Mouse (Mus musculus) neutrophil, adult 5-6 weeks (primary cell): ENCODE measurements around the gene Atg4b. TPM values are rescaled to one million over a fixed set of nuclear protein-coding genes. Genes with fewer than 3 reads are reported as not detected.
"Not testable (repeated sequence)": the region's sequence is repeated elsewhere in the genome, so short reads cannot be mapped to it uniquely, and the experiment has no call there.

Experiments used
- ATAC-seq: fragments of 151-379, 151-347 bp; 2 replicates; pipeline ENCODE4 v1.8.0; 2017; ENCODE audit warnings: mild to moderate bottlenecking, moderate TSS enrichment; ENCODE audit not compliant: insufficient number of reproducible peaks, poor library complexity, low FRiP score, severe bottlenecking; ENCODE audit errors: extremely low read depth
- total RNA-seq: library from RNA; stranded (forward); fragments of 200-1000 nt; gene quantifications from 2 replicates; pipeline ENCODE4 v1.2.3, GENCODE M21; 2017

Atg4b gene
- total RNA-seq, 1 experiment from 2014 or later = 50.0 TPM

DNA sequence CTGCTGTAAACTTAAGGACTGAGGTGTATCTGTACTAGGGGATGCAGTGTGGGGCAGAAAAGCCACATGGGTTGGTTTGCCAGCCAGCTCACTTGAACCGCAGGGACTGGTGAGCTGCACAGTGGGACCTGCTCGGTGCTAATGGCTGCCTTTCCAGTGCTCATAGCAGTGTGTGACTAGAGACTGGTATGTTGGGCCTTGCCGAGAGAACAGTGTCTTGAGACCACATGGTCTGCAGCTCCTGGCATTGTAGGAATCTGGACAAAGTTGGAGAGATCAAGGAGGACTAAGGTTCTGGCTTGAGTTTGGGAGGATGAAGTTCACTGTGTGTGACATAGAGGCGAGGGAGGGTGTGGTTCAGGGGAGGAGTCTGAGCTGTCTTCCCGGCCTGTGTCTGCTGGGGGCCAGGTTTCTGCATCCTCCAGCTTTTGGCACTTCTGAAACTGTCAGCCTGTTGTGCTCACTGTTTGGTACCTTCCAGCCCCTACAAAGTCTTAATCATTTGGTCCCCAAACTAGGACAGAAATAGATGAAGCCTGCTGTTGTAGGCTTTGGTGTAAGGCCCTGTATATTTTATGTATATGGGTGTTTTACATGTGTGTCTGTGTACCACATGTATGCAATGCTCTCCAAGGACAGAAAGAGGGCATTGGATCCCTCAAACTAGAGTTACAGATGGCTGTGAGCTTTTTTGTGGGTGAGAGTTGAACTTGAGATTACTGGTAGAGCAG, 54.1 kb downstream of the Atg4b start:
- ATAC-seq = no peak

DNA sequence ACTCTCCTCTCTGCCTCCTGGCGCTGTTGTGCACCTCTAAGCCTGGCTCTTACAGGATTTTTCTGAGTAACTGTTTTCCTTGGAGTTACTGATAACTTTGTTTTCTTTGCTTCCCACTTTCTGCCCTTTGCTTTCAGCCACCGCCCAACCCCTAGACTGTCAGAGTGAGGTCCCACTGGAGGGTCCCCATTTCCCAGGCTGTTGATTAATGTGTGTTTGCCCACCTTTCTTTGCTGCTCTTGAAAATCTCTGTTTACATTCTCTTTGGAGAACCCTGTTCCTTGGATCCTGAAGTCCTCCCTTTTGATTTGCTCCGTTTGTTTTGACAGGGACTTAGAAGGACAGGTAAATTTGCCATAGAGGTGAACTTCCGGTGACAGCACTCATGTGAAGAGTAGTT, 57.6 kb downstream of the Atg4b start:
- no peak for ATAC-seq

DNA sequence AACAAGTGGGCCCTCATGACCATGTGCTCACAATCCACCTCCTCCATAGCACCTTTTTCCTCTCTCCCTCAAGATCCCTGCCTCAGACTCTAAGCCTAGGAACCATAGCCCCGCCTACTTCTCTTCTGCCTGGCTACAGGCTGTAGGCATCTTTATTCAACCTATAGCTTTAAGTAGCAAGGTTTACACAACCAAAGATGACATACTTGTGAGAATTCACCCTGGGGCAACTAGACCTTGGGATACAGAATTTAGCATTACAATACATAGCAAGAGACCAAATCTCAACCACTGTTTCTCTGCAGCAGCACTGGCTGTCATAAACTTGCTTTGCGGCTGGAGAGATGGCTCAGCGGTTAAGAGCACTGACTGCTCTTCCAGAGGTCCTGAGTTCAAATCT, 58.7 kb downstream of the Atg4b start:
- ATAC-seq = no peak

DNA sequence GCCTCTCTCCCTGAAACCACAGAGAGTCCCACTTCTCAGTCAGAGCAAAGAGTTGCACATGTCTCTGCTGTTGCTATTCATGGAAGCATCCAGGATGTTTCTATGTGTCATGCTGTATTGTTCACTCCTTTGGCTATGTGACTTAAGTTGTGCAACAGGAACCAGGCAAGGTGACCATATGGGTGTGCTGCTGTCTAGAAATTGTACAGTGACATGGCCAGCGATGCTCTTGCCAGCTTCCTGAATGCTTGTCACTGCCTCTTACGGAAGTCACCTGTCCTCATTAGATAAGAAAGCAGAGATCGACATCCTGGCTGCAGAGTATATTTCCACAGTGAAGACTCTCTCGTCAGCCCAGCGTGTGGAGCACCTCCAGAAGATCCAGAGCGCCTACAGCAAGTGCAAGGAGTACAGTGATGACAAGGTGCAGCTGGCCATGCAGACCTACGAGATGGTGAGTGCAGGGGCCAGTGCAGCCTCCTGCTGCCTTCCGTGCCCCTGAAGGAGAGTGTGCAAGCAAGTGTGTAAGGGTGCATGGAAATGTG, 60.3 kb downstream of the Atg4b start:
- ATAC-seq = no peak

DNA sequence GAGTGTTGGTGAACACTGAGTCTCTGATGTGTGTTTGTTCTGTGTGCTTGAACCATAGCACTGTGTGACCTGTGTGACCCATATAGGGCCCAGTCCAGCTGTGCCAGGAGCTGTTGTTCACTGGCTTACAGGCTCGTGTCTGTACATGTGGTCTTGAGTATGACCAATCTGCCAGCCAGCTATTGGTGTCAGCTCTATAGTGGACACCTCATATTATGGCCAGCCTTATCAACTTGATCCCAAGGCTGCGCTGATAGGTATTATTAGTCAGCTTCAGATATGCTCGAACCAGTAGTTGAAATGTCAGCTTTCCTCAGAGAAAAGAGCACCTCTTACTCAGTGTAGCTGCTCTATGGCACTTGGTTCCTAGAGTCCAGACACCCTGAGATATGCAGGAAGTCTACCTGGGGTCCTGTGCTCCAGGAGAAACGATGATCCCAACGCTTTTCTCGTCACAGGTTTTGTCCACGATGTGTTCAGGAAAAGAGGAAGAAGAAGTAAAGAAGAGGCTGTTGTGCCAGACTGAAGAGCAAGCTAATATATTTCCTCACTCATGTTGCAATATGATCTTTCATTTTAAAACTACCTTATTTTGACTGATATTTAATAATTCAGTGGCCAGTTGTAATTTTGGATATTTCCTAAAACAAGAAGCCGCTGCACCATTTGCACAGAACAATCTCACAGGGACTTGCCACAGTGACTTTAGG, 66.7 kb downstream of the Atg4b start:
- ATAC-seq = no peak

DNA sequence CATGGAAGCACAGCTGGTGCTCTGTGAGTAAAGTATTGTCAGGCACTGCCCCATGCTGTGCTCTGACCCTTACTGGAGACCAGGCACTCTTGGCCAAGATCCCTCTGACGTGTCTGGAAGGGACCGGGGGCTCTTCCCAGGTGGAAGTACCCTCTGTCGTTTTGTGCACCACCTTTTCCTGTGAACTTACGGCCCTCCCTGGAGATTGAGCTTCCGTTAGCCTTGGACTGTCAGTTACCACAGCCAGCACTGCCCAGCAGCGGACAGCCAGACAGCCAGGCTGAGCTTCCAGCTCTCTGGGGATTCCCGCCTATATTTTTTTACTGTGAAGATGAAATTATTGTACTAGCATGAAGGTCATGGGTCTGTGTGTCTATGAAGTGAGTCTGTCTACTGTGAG, 67.4 kb downstream of the Atg4b start:
- no peak for ATAC-seq

DNA sequence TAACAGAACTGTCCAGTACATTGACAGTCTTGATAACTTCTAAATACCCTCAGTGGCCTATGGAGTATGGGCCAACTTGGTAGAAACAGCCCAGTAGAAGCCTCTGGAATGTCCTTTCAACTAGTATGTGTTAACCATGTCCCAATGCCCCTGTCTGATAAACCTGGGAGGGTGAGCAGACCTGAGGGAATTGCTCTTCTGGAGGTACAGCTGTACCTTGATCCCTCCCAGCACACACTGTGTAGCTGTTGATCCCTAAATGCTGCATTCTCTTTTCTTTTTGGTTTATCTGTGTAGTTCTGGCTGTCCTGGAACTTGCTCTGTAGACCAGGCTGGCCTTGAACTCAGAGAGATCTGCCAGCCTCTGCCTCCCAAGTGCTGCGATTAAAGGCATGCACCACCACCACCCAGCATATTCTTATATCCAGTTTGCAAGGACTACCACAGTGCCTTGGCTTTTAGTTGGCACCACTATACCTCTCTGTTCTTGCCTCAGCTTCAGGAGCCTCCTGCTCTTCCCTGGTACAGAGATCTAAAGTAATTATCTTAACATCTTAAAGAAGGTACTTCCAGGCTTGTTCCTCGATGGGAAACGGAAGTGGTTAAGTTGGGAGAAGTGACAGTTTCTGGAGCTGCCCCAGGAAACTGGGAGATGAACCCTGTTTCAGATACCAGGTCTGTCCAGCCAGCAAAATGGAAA, 72.6 kb downstream of the Atg4b start:
- no peak for ATAC-seq

DNA sequence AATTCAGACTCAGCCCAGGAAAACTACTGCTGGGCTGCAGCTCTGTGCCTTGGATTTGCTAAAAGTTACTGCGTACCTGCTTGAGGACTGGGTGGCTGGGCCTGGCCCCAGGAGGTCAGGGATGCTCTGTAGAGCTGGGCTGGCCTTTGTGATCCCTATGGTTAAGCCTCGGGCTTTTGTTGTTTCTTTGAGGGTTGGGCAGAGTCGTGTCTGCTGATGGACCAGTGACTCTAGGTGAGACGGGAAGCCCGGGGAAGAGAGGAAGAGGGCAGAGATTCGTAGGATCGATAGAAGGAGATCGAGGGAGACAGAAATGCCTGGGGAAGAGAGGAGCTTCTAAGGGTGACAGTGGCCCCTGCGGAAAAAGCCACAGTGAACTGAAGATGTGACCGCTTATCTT, 73.3 kb downstream of the Atg4b start, which contains the start of gene D2hgdh:
TSS of gene D2hgdh (plus strand) at position 301 of the 400 bp plus-strand sequence.
- ATAC-seq = no peak

DNA sequence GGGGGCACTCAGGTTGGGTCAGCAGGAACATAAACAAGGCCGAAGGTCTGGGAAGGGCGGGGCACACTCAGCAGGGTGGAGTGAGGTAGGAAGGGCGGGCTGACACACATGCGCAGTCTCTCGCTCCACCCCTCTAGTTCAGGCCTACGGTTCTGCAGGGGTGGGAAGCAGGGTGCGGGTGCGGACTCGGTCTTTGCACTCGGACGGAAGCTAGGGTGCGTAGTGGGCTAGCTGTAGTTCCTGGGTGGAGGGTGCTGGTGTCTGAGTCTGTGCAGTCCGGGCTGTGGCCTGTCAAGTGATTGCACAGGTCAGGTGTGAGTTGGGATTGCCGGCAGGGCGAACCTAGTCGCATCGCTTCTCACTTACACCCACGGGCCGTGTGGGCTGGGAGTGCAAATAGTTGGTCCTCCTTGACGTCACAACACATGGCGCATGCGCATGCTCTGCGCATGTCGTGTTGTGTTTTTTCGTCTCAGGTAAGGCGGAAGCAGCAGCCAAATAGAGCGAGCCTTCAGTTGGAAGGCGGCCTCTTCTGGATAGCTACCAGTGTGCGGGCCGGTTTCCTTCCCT, 73.9 kb downstream of the Atg4b start:
- peak; percentile 89 for ATAC-seq

DNA sequence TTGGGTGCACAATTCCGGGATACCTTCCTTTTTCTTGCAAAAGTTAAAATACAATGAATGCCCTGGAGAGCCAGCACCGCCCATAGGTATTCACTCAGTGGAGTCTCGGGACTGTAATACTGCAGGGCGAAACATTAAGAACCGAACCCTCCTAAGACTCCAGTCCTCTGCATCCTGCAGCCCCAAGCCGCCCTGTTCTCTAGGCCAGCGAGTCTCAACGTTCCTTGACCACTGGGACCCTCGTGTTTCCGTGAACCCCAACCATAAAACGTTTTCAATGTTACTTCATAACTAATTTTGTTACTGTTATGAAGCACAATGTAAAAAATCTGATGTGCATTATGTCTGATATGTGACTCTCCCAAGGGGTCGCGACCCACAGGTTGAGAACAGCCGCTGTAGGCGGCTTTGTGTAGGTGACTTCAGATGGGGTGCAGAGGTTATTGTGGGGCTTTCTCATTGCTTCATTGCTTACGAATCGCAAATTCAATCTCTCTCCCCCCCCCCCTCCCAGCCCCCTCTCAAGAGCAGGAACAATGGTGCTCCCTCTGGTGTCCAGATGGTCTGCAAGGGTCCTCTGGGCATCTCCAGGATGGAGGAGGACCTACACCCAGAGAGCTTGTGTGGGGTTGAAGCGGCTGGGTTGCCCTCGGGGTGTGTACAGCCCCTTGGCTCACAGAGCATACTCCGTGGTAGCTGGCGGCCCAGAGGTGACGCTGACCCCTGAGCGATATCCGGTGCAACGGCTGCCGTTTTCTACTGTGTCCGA, 74.7 kb downstream of the Atg4b start:
- ATAC-seq = no peak

DNA sequence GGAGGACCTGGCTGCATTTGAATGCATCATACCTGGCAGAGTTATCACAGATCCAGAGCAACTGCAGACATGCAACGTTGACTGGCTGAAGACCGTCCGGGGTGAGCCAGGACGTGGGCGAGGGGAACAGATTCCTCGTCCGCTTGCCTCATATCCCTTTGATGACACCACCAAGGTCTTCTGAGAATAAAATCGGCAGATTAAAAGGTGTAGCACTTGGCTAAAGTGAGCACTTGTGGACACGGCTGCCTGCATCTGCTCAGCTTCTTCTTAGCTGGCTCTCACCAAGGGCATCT, 75.2 kb downstream of the Atg4b start:
- no peak for ATAC-seq

DNA sequence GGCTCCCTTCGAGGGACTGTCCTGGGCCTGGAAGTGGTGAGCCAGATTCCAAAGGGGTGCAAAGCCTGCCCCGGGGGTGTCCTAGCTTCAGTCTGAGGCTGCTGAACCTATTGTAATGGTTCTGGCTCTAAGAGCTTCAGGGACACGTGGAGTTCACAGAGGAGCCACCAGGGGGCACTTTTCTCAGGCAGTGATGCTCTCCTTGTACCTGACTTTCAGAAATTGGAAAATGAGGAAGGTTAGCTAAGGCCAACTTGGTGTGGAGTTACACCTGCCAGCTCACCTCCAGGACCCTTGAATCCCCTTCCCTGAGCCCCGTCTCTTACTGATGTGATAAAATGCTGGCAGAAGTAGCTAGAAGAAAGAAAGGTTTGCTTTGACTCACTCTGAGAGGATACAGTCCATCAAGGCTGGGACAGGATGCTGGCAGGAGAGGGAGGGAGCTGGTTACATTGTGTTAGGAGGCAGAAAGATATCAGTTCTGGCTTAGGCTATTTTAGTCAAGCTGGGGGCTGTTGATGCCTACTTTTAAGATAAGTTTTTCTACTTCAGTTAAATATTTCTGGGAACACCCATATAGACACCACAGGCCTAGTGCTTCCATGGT, 81.6 kb downstream of the Atg4b start:
- peak; percentile 66 for ATAC-seq

DNA sequence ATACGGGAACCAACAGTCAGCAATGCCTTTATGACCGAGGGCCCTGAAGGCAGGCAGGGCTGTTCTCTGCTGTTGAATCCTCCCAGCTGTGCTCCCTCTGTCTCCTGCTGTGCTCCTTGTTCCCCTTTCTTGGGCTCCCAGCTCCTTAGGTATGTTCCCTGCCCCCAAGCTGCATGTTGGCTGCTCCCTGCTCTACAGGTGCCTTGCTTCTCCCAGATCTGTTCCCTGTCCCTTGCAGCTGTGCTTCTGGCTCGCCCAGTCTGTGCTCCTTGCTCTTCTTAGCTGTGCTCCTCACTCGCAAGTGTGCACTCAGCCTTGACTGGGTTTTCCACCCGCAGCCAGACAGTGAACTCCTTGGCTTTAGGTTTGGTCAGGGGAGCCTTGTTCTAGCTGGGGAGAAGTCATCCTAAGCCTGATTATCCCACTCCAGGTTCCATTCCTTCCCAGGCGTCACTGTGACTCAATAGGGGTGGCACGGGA, 83.4 kb downstream of the Atg4b start:
- no peak for ATAC-seq

DNA sequence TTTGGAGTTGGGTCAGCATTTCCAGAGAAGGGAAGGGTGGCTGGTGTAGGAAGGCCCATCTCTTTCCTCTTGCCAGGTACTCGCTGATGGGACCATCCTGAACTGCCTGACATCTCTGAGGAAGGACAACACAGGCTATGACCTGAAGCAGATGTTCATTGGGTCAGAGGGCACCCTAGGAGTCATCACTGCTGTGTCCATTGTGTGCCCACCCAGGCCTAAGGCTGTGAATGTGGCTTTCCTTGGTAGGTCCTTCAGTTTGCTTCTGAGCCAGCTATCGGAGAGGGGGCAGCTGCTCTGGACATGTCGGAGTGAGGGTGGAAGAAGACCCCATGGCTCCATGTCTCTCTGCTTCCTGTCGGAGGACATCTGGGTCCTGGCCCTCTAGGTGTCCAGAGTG, 83.9 kb downstream of the Atg4b start:
- no peak for ATAC-seq

DNA sequence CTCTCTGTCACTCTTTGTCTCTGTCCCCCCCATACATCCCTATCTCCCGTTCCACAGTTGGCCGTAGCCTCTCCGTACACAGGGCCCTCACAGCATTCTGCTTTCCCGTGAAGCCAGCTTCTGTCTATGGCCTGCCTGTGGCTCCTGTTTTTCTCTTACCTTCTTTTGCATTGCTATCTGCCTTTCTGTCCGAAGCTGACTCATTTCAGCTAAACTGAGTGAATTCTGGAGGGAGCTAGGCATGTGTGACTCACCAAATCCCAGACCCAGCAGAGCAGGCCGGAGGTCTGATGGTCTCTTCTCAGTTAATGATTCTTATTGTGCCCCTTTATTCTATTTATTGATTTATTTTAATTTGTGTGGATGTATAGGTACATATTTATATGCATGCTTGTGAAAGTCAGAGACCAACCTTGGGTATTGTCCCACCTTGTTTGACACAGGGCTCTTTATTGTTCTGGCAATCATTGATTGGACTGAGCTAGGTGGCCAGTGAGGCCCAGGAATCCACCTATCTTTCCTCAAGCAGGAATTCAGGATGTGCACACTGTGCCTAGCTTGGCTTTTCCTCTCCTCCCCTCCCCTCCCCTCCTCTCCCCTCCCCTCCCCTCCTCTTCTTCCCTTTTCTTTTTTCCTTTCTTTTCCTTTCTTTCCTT, 84.7 kb downstream of the Atg4b start:
- no peak for ATAC-seq

DNA sequence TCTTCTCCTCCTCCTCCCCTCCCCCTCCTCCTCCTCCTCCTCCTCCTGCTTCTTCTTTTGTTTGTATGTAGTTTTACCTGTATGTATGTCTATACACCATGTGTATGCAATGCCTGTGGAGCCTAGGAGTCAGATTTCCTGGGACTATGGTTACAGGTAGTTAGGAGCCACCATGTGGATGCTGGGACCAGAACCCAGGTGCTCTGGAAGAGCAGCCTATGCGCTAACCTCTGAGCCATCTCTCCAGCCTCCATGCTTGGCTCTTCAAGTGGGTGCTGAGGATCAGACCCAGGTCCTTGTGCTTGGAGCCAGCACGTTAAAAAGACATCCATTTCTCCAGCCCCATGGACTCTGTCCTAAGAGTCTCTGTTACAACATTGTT, 85.2 kb downstream of the Atg4b start:
- no peak for ATAC-seq

DNA sequence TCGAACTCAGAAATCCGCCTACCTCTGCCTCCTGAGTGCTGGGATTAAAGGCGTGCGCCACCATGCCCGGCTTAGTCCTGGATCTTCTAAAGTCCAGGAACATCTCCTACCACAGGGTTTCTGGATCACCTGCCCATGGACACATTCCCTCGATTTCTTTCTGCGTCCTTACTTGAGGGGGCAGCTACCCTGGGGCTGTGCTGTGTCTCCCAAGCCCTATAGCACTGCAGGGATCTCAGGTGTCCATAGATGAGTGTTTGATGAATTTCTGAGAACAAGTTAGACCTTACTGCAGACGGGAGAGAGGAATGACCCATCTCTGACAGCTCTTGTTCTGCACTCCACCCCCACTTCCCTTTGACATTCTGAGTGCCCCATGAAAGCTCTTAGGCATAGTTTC, 86.0 kb downstream of the Atg4b start:
- no peak for ATAC-seq

DNA sequence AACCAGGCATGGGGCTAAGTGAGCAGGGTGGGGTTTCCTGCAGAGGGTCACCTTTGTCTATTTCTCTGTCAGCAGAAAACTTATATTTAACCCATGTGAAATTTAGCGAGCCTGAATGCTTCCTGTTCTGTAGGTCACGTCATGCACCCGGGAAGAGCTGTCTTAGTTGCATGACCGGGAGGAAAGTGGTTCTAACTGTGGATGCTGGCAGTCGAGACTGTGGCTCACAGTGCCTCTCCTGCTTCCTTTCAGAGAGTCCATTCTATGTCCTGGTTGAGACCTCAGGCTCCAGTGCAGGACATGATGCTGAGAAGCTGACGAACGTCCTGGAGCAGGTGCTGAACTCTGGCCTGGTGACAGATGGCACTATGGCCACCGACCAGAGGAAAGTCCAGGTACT, 87.3 kb downstream of the Atg4b start:
- not testable (repeated sequence) for ATAC-seq
